Mouse (Mus musculus): ENCODE measurements around the gene Scgb2b19.
"Not testable (repeated sequence)": the region's sequence is repeated elsewhere in the genome, so short reads cannot be mapped to it uniquely, and the experiment has no call there.

Gene Scgb2b19
- long read RNA-seq, experiment 1 = 0 reads
- long read RNA-seq, experiment 2 = 0 reads

DNA sequence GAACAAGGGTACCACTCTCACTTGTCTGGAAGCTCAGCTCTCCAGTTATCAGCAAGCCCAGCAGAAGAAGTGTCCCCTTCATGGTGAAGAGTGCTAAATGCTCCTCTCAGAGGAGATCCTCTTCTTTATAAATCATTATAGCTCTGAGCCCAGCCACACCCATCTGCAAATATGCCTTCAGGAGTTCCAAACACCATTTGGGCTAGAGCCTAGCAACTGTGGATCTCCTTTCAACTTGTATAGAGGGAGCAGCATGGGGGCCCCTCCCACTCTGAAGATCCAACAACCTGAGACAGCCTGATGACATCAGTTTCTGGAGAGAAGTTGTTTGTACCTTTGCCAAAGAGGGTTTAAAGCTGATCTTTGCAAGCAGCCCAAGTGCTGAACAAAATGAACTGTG, at the start of gene Scgb2b19:
Gene Scgb2b19 (minus strand): TSS at position 101 of the 400 bp plus-strand sequence.
- intact Hi-C loops (cut with DNase I) = not testable (repeated sequence)

DNA sequence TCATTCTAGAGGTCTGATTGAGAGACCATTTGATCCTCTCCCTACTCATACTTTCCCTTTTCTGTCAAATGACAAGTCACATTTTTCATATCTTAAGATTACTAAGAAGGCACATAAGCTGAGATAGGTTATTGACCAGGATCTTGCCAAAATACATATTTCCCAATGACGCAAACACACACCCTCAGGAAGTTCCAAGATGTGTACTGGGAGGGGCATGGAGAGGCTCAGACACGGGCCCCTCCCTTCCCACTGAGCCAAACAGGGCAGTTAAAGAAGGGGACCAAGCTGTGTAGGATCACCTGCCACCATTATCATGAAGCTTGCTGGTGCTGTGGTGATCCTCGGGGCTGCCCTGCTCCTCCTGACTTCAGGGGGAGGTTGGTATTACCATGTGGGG, 6.9 kb upstream of the Scgb2b19 start, which contains the start of gene Scgb1b19:
Gene Scgb1b19 (plus strand): TSS at position 301 of the 400 bp plus-strand sequence.
- intact Hi-C loops (cut with DNase I) = not testable (repeated sequence)

Data from adrenal gland (tissue).